Mouse (Mus musculus) limb, embryonic 11.5 days (tissue): ENCODE data around the gene Eps15. TPM values are rescaled to one million over a fixed set of nuclear protein-coding genes. Genes with fewer than 3 reads are reported as not detected.

Experiments
- ATAC-seq: fragments of 200-750 bp; cut with Nextera tagmentation; 2 replicates; pipeline ENCODE4 v1.8.0; 2017; ENCODE audit warnings: low read depth; ENCODE audit not compliant: insufficient number of reproducible peaks, low FRiP score, low TSS enrichment
- DNase-seq: peaks from one replicate; pipeline ENCODE4 v3.0.0-alpha.2; 2015; ENCODE audit warnings: low spot score
- H3K27ac ChIP-seq: fragments of 300-500 bp; sonication (generic); replicated peaks from 2 replicates; pipeline ENCODE4 v1.5.1; 2014; ENCODE audit warnings: low read depth, mild to moderate bottlenecking, low read length
- H3K27me3 ChIP-seq: fragments of 300-500 bp; sonication (generic); 2 replicates; pipeline ENCODE4 v1.6.1; 2014; ENCODE audit warnings: mild to moderate bottlenecking, low read length, mixed read lengths; ENCODE audit not compliant: control insufficient read depth, insufficient read depth
- H3K36me3 ChIP-seq: fragments of 300-500 bp; sonication (generic); 2 replicates; pipeline ENCODE4 v1.6.1; 2014; ENCODE audit warnings: mild to moderate bottlenecking, low read length, moderate library complexity, mixed read lengths; ENCODE audit not compliant: control insufficient read depth, insufficient read depth
- H3K4me1 ChIP-seq: fragments of 300-500 bp; sonication (generic); 2 replicates; pipeline ENCODE4 v1.6.1; 2014; ENCODE audit warnings: low read length, mixed read lengths; ENCODE audit not compliant: control insufficient read depth, insufficient read depth
- H3K4me2 ChIP-seq: fragments of 300-500 bp; sonication (generic); 2 replicates; pipeline ENCODE4 v1.6.1; 2014; ENCODE audit warnings: low read depth, mild to moderate bottlenecking, moderate library complexity; ENCODE audit not compliant: severe bottlenecking
- H3K4me3 ChIP-seq: fragments of 300-500 bp; sonication (generic); 2 replicates; pipeline ENCODE4 v1.5.1; 2014; ENCODE audit warnings: low read depth, low read length
- H3K9ac ChIP-seq: fragments of 300-500 bp; sonication (generic); 2 replicates; pipeline ENCODE4 v1.6.1; 2014; ENCODE audit warnings: mild to moderate bottlenecking, low read length
- H3K9me3 ChIP-seq: fragments of 300-500 bp; sonication (generic); 2 replicates; pipeline ENCODE4 v1.6.1; 2016; ENCODE audit warnings: low read length; ENCODE audit not compliant: control insufficient read depth
- WGBS: fragments of 180-500 bp; shearing (Covaris S2); extraction: QIAGEN DNeasy Blood & Tissue Kit; methylation state at CpG from one replicate; pipeline ENCODE4 v1.1.7; 2014; 5-methylcytosine and 5-hydroxymethylcytosine counted together
- polyA plus RNA-seq: library from polyadenylated mRNA; unstranded; fragments of >200 nt; fragmentation: Nextera tagmentation; extraction: Ambion mirVana; gene quantifications from 2 replicates; pipeline ENCODE4 v1.2.1, GENCODE M21; 2014

The Eps15 gene
- polyA plus RNA-seq, 1 experiment from 2014 or later = 38.7 TPM

GRCm38 (mm10) chr4:109341222-109341621 is 61.2 kb downstream of the Eps15 start:
- no peaks in the 10 kb centered on the region for H3K27me3 ChIP-seq
- WGBS = 91% methylated on average over 1 of the region's 1 CpGs
- no peak for ATAC-seq

GRCm38 (mm10) chr4:109342783-109343485 is 62.9 kb downstream of the Eps15 start:
- no peaks in the 10 kb centered on the region for H3K9me3 ChIP-seq
- ATAC-seq (no peak), DNase-seq (no peak)
- H3K27ac ChIP-seq = no peak overlapping the region
- H3K27me3 ChIP-seq = no peaks in the 10 kb centered on the region
- no peak overlapping the region for H3K9ac ChIP-seq
- H3K4me3 ChIP-seq = no peak overlapping the region
- no peak overlapping the region for H3K4me2 ChIP-seq
- WGBS = 53% methylated on average over 4 of the region's 4 CpGs
- no peaks in the 10 kb centered on the region for H3K4me1 ChIP-seq
- no peaks in the 10 kb centered on the region for H3K36me3 ChIP-seq

More at GRCm38 (mm10) chr4:109341222-109341621, 61.2 kb downstream of the Eps15 start:
- Histone ChIP-seq H3K4me1 (no peaks in the 10 kb centered on the region), H3K4me2 (no peak overlapping the region), H3K27ac (no peak overlapping the region), H3K36me3 (no peaks in the 10 kb centered on the region), H3K9me3 (no peaks in the 10 kb centered on the region), H3K9ac (no peak overlapping the region), H3K4me3 (no peak overlapping the region)
- DNase-seq = no peak

- Histone ChIP-seq H3K27ac (no peak overlapping the region), H3K9ac (no peak overlapping the region), H3K27me3 (no peaks in the 10 kb centered on the region), H3K4me3 (no peak overlapping the region), H3K4me2 (no peak overlapping the region), H3K36me3 (no peaks in the 10 kb centered on the region), H3K9me3 (no peaks in the 10 kb centered on the region), H3K4me1 (no peaks in the 10 kb centered on the region)
- no peak for DNase-seq
- ATAC-seq = no peak
- WGBS = 77% methylated on average over 5 of the region's 5 CpGs
Measured at GRCm38 (mm10) chr4:109343909-109344308, 63.8 kb downstream of the Eps15 start.

DNA sequence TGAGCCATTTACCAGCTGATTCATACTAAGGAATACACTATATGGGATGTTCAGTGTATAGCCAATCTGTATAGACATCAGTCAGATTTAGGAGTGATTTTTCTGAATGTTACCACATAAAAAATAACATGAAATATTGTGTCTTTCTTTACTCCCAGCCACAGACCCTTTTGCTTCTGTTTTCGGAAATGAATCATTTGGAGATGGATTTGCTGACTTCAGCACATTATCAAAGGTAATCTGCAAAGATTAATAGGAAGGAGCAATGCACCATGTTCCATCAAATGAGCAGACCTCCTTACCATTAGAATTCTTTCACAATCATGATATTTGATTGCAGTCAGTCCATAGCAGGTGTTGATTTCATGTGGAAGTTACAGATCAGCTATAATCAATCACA is 98.0 kb downstream of the Eps15 start:
- no peaks in the 10 kb centered on the region for H3K4me1 ChIP-seq
- H3K27me3 ChIP-seq = no peaks in the 10 kb centered on the region
- no peaks in the 10 kb centered on the region for H3K9me3 ChIP-seq
- no peaks in the 10 kb centered on the region for H3K36me3 ChIP-seq
- no peak overlapping the region for H3K27ac ChIP-seq
- no peak overlapping the region for H3K4me3 ChIP-seq
- WGBS = 91% methylated on average over 1 of the region's 1 CpGs
- no peak overlapping the region for H3K4me2 ChIP-seq
- ATAC-seq (no peak), DNase-seq (no peak)
- no peak overlapping the region for H3K9ac ChIP-seq

DNA sequence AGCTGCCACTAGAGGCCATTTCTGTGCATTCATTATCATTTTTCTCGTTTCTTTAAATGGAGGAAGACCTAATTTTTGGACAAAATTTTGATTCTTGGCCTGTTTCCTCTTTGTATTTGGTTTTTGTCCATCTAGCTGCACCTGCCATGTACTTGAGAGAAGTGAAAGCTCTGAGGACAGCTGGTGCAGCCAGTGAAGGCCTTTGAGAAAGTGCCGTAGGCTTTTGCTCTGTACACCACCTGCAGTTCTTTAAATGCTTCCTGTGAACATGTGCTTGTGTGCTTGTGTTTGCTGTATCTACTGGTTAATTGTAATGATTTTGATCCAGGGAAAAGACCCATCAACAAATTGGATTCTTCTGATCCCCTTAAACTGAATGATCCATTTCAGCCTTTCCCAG is 102.4 kb downstream of the Eps15 start:
- no peaks in the 10 kb centered on the region for H3K4me1 ChIP-seq
- no peak overlapping the region for H3K4me3 ChIP-seq
- H3K4me2 ChIP-seq = no peak overlapping the region
- no peak overlapping the region for H3K9ac ChIP-seq
- no peak overlapping the region for H3K27ac ChIP-seq
- H3K36me3 ChIP-seq = no peaks in the 10 kb centered on the region
- H3K9me3 ChIP-seq = no peaks in the 10 kb centered on the region
- DNase-seq = no peak
- ATAC-seq = no peak
- no peaks in the 10 kb centered on the region for H3K27me3 ChIP-seq
- WGBS = 83% methylated on average over 2 of the region's 2 CpGs

DNA sequence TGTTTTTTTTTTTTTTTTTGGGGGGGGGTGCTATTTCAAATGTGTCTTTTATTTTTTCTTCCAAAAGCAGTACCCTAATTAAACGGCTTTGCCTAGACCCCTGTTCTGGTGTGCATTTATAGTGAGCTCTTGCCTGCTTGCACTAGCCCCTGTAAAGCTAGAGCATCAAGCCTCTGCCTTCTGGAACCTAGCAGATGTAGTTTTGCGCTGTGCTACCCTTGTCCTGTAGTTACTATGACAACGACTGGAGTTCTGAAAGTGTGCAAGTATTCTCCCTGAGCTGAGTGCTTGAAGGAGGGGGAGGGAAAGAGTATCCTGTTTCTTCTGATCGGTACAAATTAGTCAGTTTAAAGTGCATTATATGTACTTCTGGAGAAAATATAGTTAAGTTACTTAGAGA is 105.5 kb downstream of the Eps15 start:
- Histone ChIP-seq H3K4me1 (no peaks in the 10 kb centered on the region), H3K4me2 (no peak overlapping the region), H3K9me3 (no peaks in the 10 kb centered on the region), H3K4me3 (no peak overlapping the region), H3K27me3 (no peaks in the 10 kb centered on the region), H3K36me3 (no peaks in the 10 kb centered on the region), H3K9ac (no peak overlapping the region), H3K27ac (no peak overlapping the region)
- ATAC-seq (peak; percentile 67; the same call in 1 of the 2 replicates), DNase-seq (peak; percentile 28)
- WGBS = 52% methylated on average over 4 of the region's 4 CpGs

DNA sequence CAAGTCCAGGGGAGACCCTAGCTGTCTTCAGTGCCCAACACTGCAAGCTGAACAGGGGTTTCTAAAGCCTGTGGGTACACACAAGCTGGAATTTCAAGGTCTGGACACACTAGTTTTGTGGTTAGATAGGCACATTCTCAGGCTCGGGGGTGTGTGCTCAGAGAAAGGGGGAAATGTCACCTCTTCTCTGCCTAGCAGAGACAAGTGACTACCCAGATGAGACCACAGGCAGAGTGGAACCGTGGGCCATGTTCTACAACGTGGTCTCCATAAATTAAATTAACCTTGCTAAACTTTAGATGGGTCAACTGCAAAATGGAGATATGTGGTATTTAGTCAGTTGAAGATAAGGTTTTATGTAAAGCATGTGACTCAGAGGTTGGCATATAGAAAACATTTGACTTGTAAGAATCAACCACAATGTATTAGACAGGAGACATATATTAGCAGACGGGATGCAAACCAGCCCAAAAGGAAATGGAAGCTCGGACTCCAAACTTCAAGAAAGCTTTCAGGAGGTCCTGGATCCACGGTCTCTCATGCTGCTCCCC is 113.2 kb downstream of the Eps15 start:
- ATAC-seq = no peak
- H3K36me3 ChIP-seq = no peaks in the 10 kb centered on the region
- no peak overlapping the region for H3K27ac ChIP-seq
- H3K27me3 ChIP-seq = no peaks in the 10 kb centered on the region
- no peak overlapping the region for H3K4me2 ChIP-seq
- H3K9ac ChIP-seq = no peak overlapping the region
- H3K9me3 ChIP-seq = no peaks in the 10 kb centered on the region
- no peak for DNase-seq
- H3K4me1 ChIP-seq = peaks cover 4% of the 10 kb centered on the region; the same call in 1 of the 2 replicates
- WGBS = 80% methylated on average over 6 of the region's 6 CpGs
- no peak overlapping the region for H3K4me3 ChIP-seq

DNA sequence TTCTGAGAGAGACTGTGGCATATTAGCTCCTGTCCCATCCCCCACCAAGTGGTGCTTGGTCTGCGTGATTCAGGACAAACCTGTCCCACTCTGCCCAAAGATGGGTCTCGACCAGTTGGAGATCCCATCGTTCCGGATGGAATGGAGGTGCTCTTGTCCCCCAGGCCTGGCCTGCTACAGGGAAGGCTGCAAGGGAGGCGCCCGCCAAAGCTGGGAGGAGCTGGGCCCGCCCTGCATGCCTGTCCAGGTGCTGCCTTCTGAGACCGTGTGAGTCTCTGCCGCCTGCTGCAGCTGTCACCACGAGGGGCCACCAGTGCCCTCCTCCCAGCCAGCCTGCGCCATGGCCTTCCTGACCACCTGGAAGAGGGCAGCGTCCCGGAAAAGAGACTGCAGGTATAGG is 113.8 kb downstream of the Eps15 start:
- peak overlapping the region; percentile 30 for H3K4me2 ChIP-seq
- 0 out of 2 replicates have a peak, but pooled peaks have one; percentile 44 for ATAC-seq
- H3K4me1 ChIP-seq = peaks cover 4% of the 10 kb centered on the region; the same call in 1 of the 2 replicates
- H3K27me3 ChIP-seq = no peaks in the 10 kb centered on the region
- no peaks in the 10 kb centered on the region for H3K36me3 ChIP-seq
- no peak overlapping the region for H3K9ac ChIP-seq
- H3K9me3 ChIP-seq = no peaks in the 10 kb centered on the region
- 8% methylated on average over 13 of the region's 13 CpGs for WGBS
- H3K27ac ChIP-seq = no peak overlapping the region
- no peak overlapping the region for H3K4me3 ChIP-seq
- peak; percentile 31 for DNase-seq
